Mouse (Mus musculus): Measurements from ENCODE around the gene 4930442H23Rik.

DNA sequence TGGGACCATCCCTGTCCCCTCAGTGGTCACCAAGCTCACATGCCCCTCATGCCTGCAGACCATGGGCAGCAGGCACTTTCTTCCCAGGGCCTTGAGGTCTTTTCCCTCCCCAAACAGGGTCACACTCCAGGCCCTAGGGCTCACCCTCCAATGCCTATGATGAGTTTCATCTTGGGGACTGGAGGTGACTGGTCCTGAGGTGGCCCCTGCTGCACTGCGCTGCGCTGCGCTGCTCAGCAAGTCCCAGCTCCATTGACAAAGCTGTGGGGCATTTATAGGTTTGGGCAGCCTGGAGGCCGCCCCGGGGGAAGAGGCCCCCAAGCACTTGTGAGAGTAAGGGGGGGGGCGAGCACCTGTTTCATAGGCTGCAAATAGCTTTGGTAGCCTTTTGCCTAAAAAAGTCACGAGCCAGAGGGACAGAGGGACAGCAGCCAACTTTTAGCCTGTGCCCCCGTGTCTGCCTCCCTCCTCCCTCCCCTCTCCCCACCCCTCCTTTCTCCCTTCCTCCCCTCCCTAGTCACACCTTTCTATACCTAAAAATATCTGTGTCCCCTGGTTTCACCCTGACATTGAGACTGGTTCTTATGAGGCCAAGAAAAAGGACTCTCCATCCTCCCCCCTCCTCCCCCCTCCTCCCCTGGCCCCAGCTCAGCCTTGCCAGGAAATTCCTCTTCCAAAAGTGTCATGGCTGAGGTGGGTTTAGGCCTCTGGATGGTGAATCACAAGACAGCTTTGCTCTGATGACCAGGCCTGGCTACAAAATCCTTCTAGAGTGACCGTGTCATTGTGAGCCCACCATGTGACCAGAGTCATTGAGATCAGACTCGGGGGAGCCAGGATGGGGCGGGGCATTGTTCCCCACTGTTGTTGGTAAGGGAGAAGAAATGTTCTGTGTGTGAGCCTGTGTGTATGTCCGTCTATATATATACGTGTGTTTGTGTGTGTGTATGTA, 18.4 kb upstream of the 4930442H23Rik start, which contains the start of gene Nmrk2:
- TF ChIP-seq CTCF (IDR thresholded peaks at IDR 0.05; ENCODE audit: low read depth) (no peak), EP300 (IDR thresholded peaks at IDR 0.05; ENCODE audit: low read depth) (no peak)

Measured in liver, postnatal 0 days (tissue).